ENCODE assay signal across 8 mouse cellular contexts in the genomic region with DNA sequence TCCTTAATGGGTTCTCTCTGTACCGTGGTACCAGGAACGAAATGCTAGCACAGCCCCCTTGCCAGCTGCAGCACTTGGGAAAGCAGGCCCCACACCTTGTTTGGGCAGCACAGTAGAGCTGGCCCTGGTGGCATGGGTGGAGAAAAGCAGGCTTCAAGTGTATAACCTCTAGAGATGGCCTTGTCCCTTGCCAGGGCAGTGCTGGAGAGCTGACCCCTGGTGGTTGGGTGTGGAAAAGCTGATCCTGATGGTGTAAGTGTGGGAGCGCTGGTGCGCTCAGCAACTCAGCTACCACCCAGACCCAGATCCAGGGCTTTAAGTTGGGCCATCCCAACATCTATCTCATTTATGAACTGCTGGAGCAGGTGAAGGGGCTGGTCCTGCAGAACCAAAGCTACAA.
A peak's percentile ranks its signal among the peaks of the same experiment; 100 is the strongest.
DNase-seq lines count a peak whose midpoint lies in the region; ATAC-seq and TF ChIP-seq lines count a peak whose summit lies in the region.
"Had no signal": no experiment of that assay in that cellular context is flagged by ENCODE, and none has a peak within 500 bp of the region (broad histone marks: within the 10 kb centered on the region; RNA-seq: fewer than 3 reads in every experiment).

No protein-coding gene starts in this region.

- H3K36me3 ChIP-seq in liver, embryonic 12.5 days = no peaks in the 10 kb centered on the region
- no peaks in the 10 kb centered on the region for H3K36me3 ChIP-seq in kidney, postnatal 0 days (ENCODE audit: insufficient read depth, low read length)
- no peaks in the 10 kb centered on the region for H3K36me3 ChIP-seq in small intestine, adult 2 months (ENCODE audit: control insufficient read depth, insufficient read depth, low read length)
- H3K36me3 ChIP-seq: heart, embryonic 15.5 days had no signal

- TF ChIP-seq CTCF in kidney, postnatal 0 days (IDR thresholded peaks at IDR 0.05; ENCODE audit: low read depth) = peak; percentile 58
- peak; percentile 43; the same call in 1 of the 2 replicates for TF ChIP-seq CTCF in small intestine, adult 2 months (IDR thresholded peaks at IDR 0.05; ENCODE audit: extremely low read depth, insufficient read length, insufficient replicate concordance, low read depth, low read length)

- no peak for TF ChIP-seq POLR2A in small intestine, adult 2 months (IDR thresholded peaks at IDR 0.05; ENCODE audit: low read depth, low read length)

- no peak overlapping the region for H3K9ac ChIP-seq in liver, embryonic 12.5 days
- H3K9ac ChIP-seq in kidney, postnatal 0 days (ENCODE audit: low read depth, low read length) = no peak overlapping the region
- H3K9ac ChIP-seq: heart, embryonic 15.5 days had no signal

- DNase-seq in liver = peak; percentile 19
- peak; percentile 29 to 33 for DNase-seq in adrenal gland, postnatal 36 days
- no peak for DNase-seq in kidney, postnatal 0 days (ENCODE audit: low spot score)
- DNase-seq in frontal cortex, postnatal 10 days (ENCODE audit: low spot score in 2 of 2) = no peak
- DNase-seq in natural killer cell, adult 2 months (ENCODE audit: low spot score in 2 of 2) = no peak

- H3K4me1 ChIP-seq in liver, embryonic 12.5 days = no peaks in the 10 kb centered on the region
- H3K4me1 ChIP-seq in kidney, postnatal 0 days (replicated peaks; ENCODE audit: insufficient read depth, low read length) = no peaks in the 10 kb centered on the region
- no peaks in the 10 kb centered on the region for H3K4me1 ChIP-seq in small intestine, adult 2 months (ENCODE audit: control insufficient read depth, insufficient read depth, insufficient read length, low read length)
- H3K4me1 ChIP-seq: heart, embryonic 15.5 days had no signal

- H3K27me3 ChIP-seq in liver, embryonic 12.5 days (replicated peaks) = no peaks in the 10 kb centered on the region
- no peaks in the 10 kb centered on the region for H3K27me3 ChIP-seq in kidney, postnatal 0 days (ENCODE audit: insufficient read depth, low read length)
- H3K27me3 ChIP-seq in small intestine, adult 2 months (ENCODE audit: control insufficient read depth, insufficient read depth, low read length) = no peaks in the 10 kb centered on the region
- H3K27me3 ChIP-seq: heart, embryonic 15.5 days had no signal

- no peak overlapping the region for H3K4me2 ChIP-seq in liver, embryonic 12.5 days
- no peak overlapping the region for H3K4me2 ChIP-seq in kidney, postnatal 0 days (ENCODE audit: low read length)
- H3K4me2 ChIP-seq: heart, embryonic 15.5 days had no signal

- no peak overlapping the region for H3K27ac ChIP-seq in liver, embryonic 12.5 days
- no peak overlapping the region for H3K27ac ChIP-seq in kidney, postnatal 0 days
- no peak overlapping the region for H3K27ac ChIP-seq in small intestine, adult 2 months (ENCODE audit: insufficient read depth, low read depth, low read length)
- H3K27ac ChIP-seq: heart, embryonic 15.5 days had no signal

- no peaks in the 10 kb centered on the region for H3K9me3 ChIP-seq in liver, embryonic 12.5 days (replicated peaks)
- no peaks in the 10 kb centered on the region for H3K9me3 ChIP-seq in kidney, postnatal 0 days (replicated peaks; ENCODE audit: low read length)
- H3K9me3 ChIP-seq: heart, embryonic 15.5 days had no signal

- no peak overlapping the region for H3K4me3 ChIP-seq in liver, embryonic 12.5 days
- no peak overlapping the region for H3K4me3 ChIP-seq in kidney, postnatal 0 days (replicated peaks; ENCODE audit: low read depth, low read length)
- no peak overlapping the region for H3K4me3 ChIP-seq in small intestine, adult 2 months (ENCODE audit: low read depth, low read length)
- H3K4me3 ChIP-seq: heart, embryonic 15.5 days had no signal

- WGBS in liver, embryonic 12.5 days (ENCODE audit: insufficient replicate concordance) = 61% methylated on average over 4 of the region's 4 CpGs
- 84% methylated on average over 4 of the region's 4 CpGs for WGBS in kidney, postnatal 0 days
- WGBS in small intestine, adult 2 months = 85% methylated on average over 4 of the region's 4 CpGs

- ATAC-seq in liver, embryonic 12.5 days = no peak
- ATAC-seq in kidney, postnatal 0 days (replicated peaks; ENCODE audit: low FRiP score, low read depth) = no peak

Comparison
In these comparisons a context has a peak if more than half of its experiments do, and no peak if none do; other contexts are left out.
1. DNase-seq: peak in liver (single experiment) and adrenal gland, postnatal 36 days (2 of 2); none in kidney, postnatal 0 days (single experiment), frontal cortex, postnatal 10 days (0 of 2) and natural killer cell, adult 2 months (0 of 2).